Mouse (Mus musculus) forebrain, postnatal 0 days (tissue): ENCODE data around the gene Slc8b1. TPM values are rescaled to one million over a fixed set of nuclear protein-coding genes. Genes with fewer than 3 reads are reported as not detected.

Experiments
- ATAC-seq: fragments of 200-750 bp; cut with Nextera tagmentation; 2 replicates; pipeline ENCODE4 v1.8.0; 2017; ENCODE audit warnings: mild to moderate bottlenecking, moderate library complexity
- DNase-seq: peaks from one replicate; pipeline ENCODE4 v3.0.0-alpha.2; 2015
- H3K27ac ChIP-seq: fragments of 300-500 bp; sonication (generic); 2 replicates; pipeline ENCODE4 v1.5.1; 2014; ENCODE audit warnings: low read depth, mild to moderate bottlenecking, antibody characterized with exemption, low read length, moderate library complexity, mixed read lengths
- H3K27me3 ChIP-seq: fragments of 300-500 bp; sonication (generic); 2 replicates; pipeline ENCODE4 v1.6.1; 2014; ENCODE audit warnings: mild to moderate bottlenecking, low read length, mixed read lengths; ENCODE audit not compliant: insufficient read depth
- H3K36me3 ChIP-seq: fragments of 300-500 bp; sonication (generic); 2 replicates; pipeline ENCODE4 v1.6.1; 2014; ENCODE audit warnings: mild to moderate bottlenecking, moderate library complexity; ENCODE audit not compliant: insufficient read depth
- H3K4me1 ChIP-seq: fragments of 300-500 bp; sonication (generic); 2 replicates; pipeline ENCODE4 v1.6.1; 2014; ENCODE audit warnings: antibody characterized with exemption; ENCODE audit not compliant: insufficient read depth
- H3K4me2 ChIP-seq: fragments of 300-500 bp; sonication (generic); 2 replicates; pipeline ENCODE4 v1.6.1; 2014; ENCODE audit warnings: low read depth, mild to moderate bottlenecking, moderate library complexity
- H3K4me3 ChIP-seq: fragments of 300-500 bp; sonication (generic); 2 replicates; pipeline ENCODE4 v1.5.1; 2014; ENCODE audit warnings: low read depth, low read length, mixed read lengths
- H3K9ac ChIP-seq: fragments of 300-500 bp; sonication (generic); 2 replicates; pipeline ENCODE4 v1.6.1; 2014; ENCODE audit warnings: mild to moderate bottlenecking
- H3K9me3 ChIP-seq: fragments of 300-500 bp; sonication (generic); 2 replicates; pipeline ENCODE4 v1.6.1; 2016; ENCODE audit warnings: low read length
- CTCF ChIP-seq: sonication (generic); IDR thresholded peaks from 2 replicates; pipeline ENCODE4 v1.5.1; 2016; ENCODE audit warnings: antibody characterized with exemption, control low read depth, low read depth
- WGBS: fragments of 180-500 bp; shearing (Covaris S2); extraction: QIAGEN DNeasy Blood & Tissue Kit; methylation state at CpG from one replicate; pipeline ENCODE4 v1.1.7; 2014; 5-methylcytosine and 5-hydroxymethylcytosine counted together
- polyA plus RNA-seq: library from polyadenylated mRNA; unstranded; fragments of >200 nt; fragmentation: Nextera tagmentation; extraction: Ambion mirVana; gene quantifications from 2 replicates; pipeline ENCODE4 v1.2.1, GENCODE M21; 2015
- total RNA-seq: library from RNA; depleted of rRNA; stranded (reverse); fragments of >200 nt; gene quantifications from 2 replicates; pipeline ENCODE4 v1.2.3, GENCODE M21; 2014

Slc8b1 gene
- total and polyA plus RNA-seq, 2 experiments from 2014 or later = 2.0 to 4.9 TPM

GRCm38 (mm10) chr5:120479538-120479937 is 31.4 kb upstream of the Slc8b1 start:
- no peak for ATAC-seq
- WGBS = 68% methylated on average over 4 of the region's 4 CpGs

DNA sequence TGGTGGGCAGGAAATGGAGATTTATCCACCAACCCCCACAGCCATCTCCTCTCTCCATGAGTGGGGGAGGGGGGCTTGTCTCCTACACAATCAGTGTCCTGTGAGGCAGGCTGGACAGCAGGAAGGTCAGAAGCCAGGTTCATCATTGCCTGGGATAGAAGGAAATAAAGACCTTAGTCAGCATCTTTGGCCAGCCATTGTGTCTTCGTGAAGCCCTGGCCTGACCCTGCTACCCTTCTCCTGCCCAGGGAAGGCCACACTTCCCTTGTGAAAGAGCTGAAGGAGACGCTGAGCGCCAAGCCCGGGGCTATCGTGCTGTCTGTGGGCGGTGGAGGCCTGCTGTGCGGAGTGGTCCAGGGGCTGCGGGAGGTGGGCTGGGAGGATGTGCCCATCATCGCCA is 29.8 kb upstream of the Slc8b1 start:
- DNase-seq (no peak), ATAC-seq (no peak)
- Histone ChIP-seq H3K4me1 (no peaks in the 10 kb centered on the region), H3K4me3 (no peak overlapping the region), H3K36me3 (peaks cover 17% of the 10 kb centered on the region), H3K9me3 (no peaks in the 10 kb centered on the region), H3K27me3 (no peaks in the 10 kb centered on the region; the same call in 1 of the 2 replicates), H3K9ac (no peak overlapping the region), H3K4me2 (no peak overlapping the region), H3K27ac (no peak overlapping the region)
- TF ChIP-seq CTCF = no peak
- WGBS = 73% methylated on average over 9 of the region's 9 CpGs

More at GRCm38 (mm10) chr5:120479538-120479937, 31.4 kb upstream of the Slc8b1 start:
- 0 out of 2 replicates have a peak, but pooled peaks cover under 1% of the 10 kb centered on the region for H3K36me3 ChIP-seq
- no peak overlapping the region for H3K9ac ChIP-seq
- no peak overlapping the region for H3K4me3 ChIP-seq
- H3K9me3 ChIP-seq = no peaks in the 10 kb centered on the region
- H3K27ac ChIP-seq = no peak overlapping the region
- no peak for DNase-seq
- no peak for TF ChIP-seq CTCF
- no peak overlapping the region for H3K4me2 ChIP-seq
- H3K4me1 ChIP-seq = no peaks in the 10 kb centered on the region
- H3K27me3 ChIP-seq = no peaks in the 10 kb centered on the region; the same call in 1 of the 2 replicates

GRCm38 (mm10) chr5:120483399-120483798 is 27.6 kb upstream of the Slc8b1 start:
- Histone ChIP-seq H3K4me1 (no peaks in the 10 kb centered on the region), H3K9me3 (no peaks in the 10 kb centered on the region), H3K27me3 (no peaks in the 10 kb centered on the region; the same call in 1 of the 2 replicates), H3K9ac (no peak overlapping the region), H3K4me3 (no peak overlapping the region), H3K4me2 (no peak overlapping the region), H3K36me3 (peaks cover 36% of the 10 kb centered on the region), H3K27ac (no peak overlapping the region)
- DNase-seq (no peak), ATAC-seq (no peak)
- 82% methylated on average over 19 of the region's 19 CpGs for WGBS
- no peak for TF ChIP-seq CTCF

- Histone ChIP-seq H3K9ac (no peak overlapping the region), H3K4me2 (no peak overlapping the region), H3K27ac (no peak overlapping the region), H3K9me3 (no peaks in the 10 kb centered on the region), H3K4me3 (no peak overlapping the region), H3K27me3 (no peaks in the 10 kb centered on the region), H3K4me1 (no peaks in the 10 kb centered on the region), H3K36me3 (peaks cover 43% of the 10 kb centered on the region)
- TF ChIP-seq CTCF = no peak
- 90% methylated on average over 8 of the region's 8 CpGs for WGBS
- DNase-seq (no peak), ATAC-seq (no peak)
Observed at GRCm38 (mm10) chr5:120487844-120488243, 23.1 kb upstream of the Slc8b1 start.

- no peaks in the 10 kb centered on the region for H3K27me3 ChIP-seq
- ATAC-seq (peak; percentile 78), DNase-seq (peak; percentile 68)
- peaks cover 32% of the 10 kb centered on the region for H3K36me3 ChIP-seq
- peak overlapping the region; percentile 10; the same call in 1 of the 2 replicates for H3K27ac ChIP-seq
- H3K4me1 ChIP-seq = no peaks in the 10 kb centered on the region
- 45% methylated on average over 8 of the region's 8 CpGs for WGBS
- no peak overlapping the region for H3K4me2 ChIP-seq
- H3K4me3 ChIP-seq = no peak overlapping the region
- no peak for TF ChIP-seq CTCF
- H3K9ac ChIP-seq = no peak overlapping the region
- H3K9me3 ChIP-seq = no peaks in the 10 kb centered on the region
Observed at GRCm38 (mm10) chr5:120490679-120491192, 20.2 kb upstream of the Slc8b1 start.

DNA sequence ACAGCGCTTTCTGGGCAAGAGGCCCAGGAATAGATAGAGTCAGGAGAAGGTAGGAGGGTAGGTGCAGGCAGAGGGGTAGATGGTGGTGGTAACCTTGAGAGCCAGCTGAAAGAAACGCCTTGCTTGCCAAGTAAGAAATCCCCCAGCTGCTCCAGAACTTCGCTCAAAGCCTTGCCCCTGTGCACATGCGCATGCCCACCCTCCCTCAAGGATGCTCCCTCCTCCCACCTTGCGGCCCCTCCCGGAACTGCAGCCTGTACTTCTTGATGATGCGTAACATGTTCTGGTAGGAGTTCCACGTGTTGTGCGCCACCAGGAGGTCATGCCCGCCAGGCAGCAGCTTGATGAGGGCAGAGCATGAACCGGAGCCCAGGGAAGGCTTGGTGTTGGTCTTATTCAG is 18.5 kb upstream of the Slc8b1 start:
- no peak overlapping the region for H3K27ac ChIP-seq
- DNase-seq (peak; percentile 50), ATAC-seq (no peak)
- H3K4me3 ChIP-seq = no peak overlapping the region
- H3K27me3 ChIP-seq = no peaks in the 10 kb centered on the region
- H3K36me3 ChIP-seq = peaks cover 30% of the 10 kb centered on the region
- peak; percentile 66 for TF ChIP-seq CTCF
- no peak overlapping the region for H3K4me2 ChIP-seq
- H3K4me1 ChIP-seq = no peaks in the 10 kb centered on the region
- no peak overlapping the region for H3K9ac ChIP-seq
- H3K9me3 ChIP-seq = no peaks in the 10 kb centered on the region
- WGBS = 63% methylated on average over 11 of the region's 11 CpGs

DNA sequence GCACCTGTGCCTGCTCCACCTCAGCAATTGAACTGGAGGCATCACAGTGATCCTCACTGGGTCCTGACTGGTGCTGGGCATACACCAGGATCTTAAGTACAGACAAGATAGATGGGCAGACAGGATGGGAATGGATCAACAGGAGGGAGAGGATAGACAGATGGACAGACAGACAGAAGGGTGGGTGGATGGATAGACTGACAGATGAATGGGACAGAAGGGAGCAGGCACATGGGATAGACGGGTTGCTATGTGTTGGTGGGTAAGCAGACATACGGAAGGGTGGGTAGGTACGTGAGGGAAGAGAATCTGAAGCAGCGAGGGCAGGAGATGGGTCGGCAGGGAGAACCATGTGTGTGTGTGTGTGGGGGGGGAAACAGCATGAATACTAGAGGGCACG is 17.5 kb upstream of the Slc8b1 start:
- no peak for ATAC-seq
- H3K9ac ChIP-seq = no peak overlapping the region
- WGBS = 73% methylated on average over 6 of the region's 6 CpGs
- no peak overlapping the region for H3K4me2 ChIP-seq
- peaks cover 25% of the 10 kb centered on the region for H3K36me3 ChIP-seq
- no peak for TF ChIP-seq CTCF
- H3K4me3 ChIP-seq = no peak overlapping the region
- no peaks in the 10 kb centered on the region for H3K27me3 ChIP-seq
- no peak overlapping the region for H3K27ac ChIP-seq
- DNase-seq = no peak
- H3K4me1 ChIP-seq = no peaks in the 10 kb centered on the region
- H3K9me3 ChIP-seq = no peaks in the 10 kb centered on the region
